Mouse (Mus musculus): ENCODE measurements around the gene Rps6kc1.

DNA sequence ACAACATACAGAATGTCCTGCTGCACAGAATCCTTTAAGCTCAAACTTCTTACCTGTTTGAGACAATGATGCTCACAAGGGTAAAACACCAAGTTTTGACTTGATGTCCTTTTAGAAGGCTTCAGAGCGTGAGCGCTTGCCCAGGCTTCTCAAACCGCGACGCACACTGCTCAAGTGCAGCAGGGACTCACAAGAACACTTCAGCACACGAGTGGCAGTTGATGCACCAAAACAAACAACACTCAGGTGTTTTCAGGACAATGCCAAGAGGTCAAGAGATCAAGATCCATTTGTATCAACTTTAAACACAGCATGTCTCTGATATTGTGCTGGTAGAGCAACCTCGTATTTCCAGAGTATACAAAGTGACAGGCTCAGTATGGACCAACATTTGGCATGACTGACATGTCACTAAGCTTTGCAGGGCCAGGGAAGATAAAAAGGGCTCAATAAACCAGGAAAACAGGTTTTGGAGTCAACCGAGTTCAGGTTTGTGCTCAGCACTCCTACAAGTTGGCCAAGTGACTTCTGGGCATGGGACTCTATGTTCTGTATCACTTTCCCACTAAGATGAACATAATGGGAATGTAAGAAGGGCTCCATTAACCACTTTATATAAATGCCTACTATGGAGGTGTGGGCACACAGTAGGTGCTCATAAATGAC lies 78.5 kb downstream of the Rps6kc1 start:
- no peak for TF ChIP-seq CTCF (conservative IDR thresholded peaks at IDR 0.05 in 1 of 2, IDR thresholded peaks at IDR 0.05 in 1 of 2; ENCODE audit: low read depth in 2 of 2, low read length in 2 of 2)
- TF ChIP-seq EP300 (IDR thresholded peaks at IDR 0.05; ENCODE audit: low read length) = no peak
- TF ChIP-seq POLR2A (IDR thresholded peaks at IDR 0.05; ENCODE audit: low read depth, low read length) = no peak
- no peak for TF ChIP-seq ZNF384 (IDR thresholded peaks at IDR 0.05; ENCODE audit: low read depth, low read length)
- no peak for TF ChIP-seq NRF1 (IDR thresholded peaks at IDR 0.05; ENCODE audit: low read depth, low read length)
- no peak for TF ChIP-seq ELF1 (IDR thresholded peaks at IDR 0.05; ENCODE audit: low read depth, low read length)
- no peak for TF ChIP-seq CHD2 (IDR thresholded peaks at IDR 0.05; ENCODE audit: low read length)
- no peak for TF ChIP-seq POLR2AphosphoS2 (IDR thresholded peaks at IDR 0.05; ENCODE audit: low read depth, low read length)
- TF ChIP-seq MAX (IDR thresholded peaks at IDR 0.05; ENCODE audit: low read length) = no peak
- no peak for TF ChIP-seq UBTF (IDR thresholded peaks at IDR 0.05; ENCODE audit: low read depth, low read length)
- TF ChIP-seq NELFE (IDR thresholded peaks at IDR 0.05; ENCODE audit: low read depth, low read length) = no peak
- TF ChIP-seq TCF12 (IDR thresholded peaks at IDR 0.05; ENCODE audit: low read depth, low read length) = no peak
- no peak for TF ChIP-seq E2F4 (IDR thresholded peaks at IDR 0.05; ENCODE audit: insufficient replicate concordance, low read depth, low read length)
- no peak for TF ChIP-seq CHD1 (IDR thresholded peaks at IDR 0.05; ENCODE audit: low read depth, low read length)

Data from CH12.LX (cell line).